Mouse (Mus musculus): ENCODE results near the gene Bcl2l1. TPM values are rescaled to one million over a fixed set of nuclear protein-coding genes. Genes with fewer than 3 reads are reported as not detected.

The Bcl2l1 gene
- 91.7 and 91.8 TPM in 2 replicates for polyA plus RNA-seq (2012; rRNA removed)

DNA sequence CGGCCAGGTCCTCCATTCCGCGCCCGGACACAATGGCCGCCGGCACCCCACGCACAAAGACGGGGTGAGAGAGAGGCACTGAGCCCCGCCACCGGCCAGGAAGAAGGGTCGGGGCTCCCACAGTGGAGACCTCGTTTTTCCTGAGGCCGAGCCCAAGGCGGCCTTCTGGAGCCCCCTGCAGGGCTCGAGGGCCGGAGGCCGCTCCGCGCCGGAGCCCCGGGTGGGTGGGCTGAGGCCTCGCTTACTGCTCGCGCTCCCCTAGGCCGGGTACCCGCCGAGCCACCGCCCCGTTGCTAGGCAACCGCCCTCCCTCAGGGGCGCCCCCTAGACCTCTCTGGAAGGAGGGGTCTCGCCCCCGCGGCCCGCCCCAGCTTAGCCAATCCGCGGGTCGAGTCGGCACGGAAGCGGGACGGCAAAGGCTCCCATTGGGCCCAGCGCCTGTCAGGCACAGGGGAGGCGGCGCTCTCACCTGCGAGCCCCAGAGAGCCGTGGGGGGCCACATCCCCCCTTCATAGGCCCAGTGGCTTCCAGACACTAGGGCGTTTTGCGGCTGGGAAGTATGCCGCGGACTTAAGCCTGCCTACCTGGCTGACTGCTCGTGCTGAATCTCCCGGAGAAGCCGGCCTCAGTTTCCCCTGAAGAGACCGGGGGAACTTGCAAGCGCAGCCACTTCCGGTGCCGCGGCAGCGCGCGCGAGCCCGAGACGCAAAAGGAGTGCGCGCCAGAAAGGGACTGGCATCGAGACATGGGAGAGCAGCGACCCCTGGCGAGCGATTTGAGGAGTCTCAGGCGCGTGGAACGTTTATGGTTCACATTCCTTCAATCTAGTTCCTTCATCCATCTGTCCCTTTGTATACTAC is at the start of gene Bcl2l1:
TSS of gene Bcl2l1 (minus strand) at position 710 of the 860 bp plus-strand sequence.
- DNase-seq (ENCODE audit: extremely low spot score in 1 of 2, low spot score in 1 of 2), result peak; percentile 94 to 99

DNA sequence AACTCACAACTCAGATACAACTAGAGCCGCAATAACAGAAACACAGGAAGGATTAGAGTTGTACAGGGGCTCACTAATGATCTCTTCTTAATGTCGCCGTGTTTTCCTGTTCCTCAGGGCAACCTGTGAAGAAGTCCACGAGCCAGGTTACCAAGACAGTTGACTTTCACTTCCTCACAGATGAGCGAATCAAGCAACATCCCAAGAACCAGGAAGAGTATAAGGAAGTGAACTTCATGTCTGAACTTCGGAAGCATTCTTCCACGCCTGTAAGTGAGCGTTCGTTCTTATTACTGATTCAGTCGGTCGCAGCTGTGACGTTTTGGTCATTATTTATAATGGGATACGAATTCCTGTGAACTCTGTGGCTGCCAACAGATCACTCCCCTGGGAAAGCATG is 49.4 kb upstream of the Bcl2l1 start:
- DNase-seq (ENCODE audit: extremely low spot score in 1 of 2, low spot score in 1 of 2), result no peak

DNA sequence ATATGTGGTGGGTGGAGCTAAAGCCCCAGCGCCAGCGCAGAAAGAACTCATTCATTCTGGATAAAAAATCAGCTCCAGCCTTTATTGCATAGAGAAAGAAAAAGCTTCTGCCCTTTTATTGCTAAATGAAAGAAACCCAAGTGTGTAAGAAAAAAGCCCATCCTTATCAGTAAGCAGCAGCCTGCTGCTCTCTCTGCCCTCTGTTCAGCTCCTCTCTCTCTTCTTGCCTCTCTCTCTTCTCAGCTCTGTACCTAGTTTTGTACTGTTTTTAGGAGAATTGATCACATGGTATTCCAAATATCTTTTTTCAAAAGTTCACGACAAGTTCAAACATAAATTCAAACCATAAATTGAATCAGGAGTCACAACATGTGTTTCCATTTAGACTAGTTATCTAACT is 46.7 kb upstream of the Bcl2l1 start:
- DNase-seq (ENCODE audit: extremely low spot score in 1 of 2, low spot score in 1 of 2), result no peak

DNA sequence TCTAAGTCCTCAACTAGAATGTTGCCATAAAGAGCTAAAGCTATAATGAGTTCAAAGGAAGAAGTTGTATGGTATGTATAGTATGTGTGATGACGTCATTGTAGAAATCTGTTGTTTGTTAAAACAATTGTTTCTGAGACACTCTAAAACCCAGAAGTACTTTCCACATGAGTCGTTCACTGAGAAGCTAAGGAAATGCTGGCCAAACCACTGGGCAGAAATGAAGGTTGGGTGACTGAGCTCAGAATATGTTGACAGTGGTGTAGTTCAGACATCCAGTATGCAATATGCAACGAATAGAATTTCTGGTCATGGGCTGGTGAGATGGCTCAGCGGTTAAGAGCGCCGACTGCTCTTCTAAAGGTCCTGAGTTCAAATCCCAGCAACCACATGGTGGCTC is 31.8 kb upstream of the Bcl2l1 start:
- DNase-seq (ENCODE audit: extremely low spot score in 1 of 2, low spot score in 1 of 2), result no peak

DNA sequence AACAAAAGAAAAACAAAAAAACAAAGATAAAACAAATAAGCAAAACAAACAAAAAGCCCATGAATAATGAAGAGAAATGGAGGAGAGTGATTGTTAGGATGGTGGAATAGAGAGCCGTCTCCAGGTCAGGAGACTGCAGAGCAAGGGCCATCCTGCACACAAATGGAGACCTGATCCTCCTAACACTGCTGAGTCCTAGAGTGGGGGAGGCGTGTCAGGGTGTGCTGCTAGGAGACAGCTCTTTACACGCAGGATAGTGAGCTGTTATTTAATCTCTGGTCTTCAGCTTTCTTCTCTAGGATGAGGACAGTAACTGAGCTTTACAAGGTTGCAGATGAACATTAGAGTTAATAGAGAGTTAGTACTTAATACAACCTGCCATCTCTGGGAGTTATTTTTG is 31.1 kb upstream of the Bcl2l1 start:
- no peak for DNase-seq (ENCODE audit: extremely low spot score in 1 of 2, low spot score in 1 of 2)

DNA sequence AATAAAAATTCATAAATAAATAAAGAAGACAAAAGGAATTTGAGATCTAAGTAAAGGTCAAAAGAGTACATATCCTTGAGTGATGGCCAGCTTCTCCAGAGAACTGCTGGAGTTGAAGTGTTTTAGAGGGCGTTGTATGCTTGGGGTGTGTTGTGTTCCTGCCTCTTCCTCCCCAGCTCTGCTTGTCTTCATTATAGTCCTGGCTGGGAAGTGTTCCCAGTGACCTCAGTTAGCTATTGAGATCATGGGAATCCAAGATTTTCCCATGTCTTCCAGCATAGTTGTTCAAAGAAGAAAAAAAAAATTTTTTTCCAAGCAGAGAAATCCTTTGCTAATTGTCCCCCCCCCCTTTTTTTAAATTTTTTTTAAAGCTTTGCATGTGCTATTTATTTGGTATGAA is 30.4 kb upstream of the Bcl2l1 start:
- no peak for DNase-seq (ENCODE audit: extremely low spot score in 1 of 2, low spot score in 1 of 2)

DNA sequence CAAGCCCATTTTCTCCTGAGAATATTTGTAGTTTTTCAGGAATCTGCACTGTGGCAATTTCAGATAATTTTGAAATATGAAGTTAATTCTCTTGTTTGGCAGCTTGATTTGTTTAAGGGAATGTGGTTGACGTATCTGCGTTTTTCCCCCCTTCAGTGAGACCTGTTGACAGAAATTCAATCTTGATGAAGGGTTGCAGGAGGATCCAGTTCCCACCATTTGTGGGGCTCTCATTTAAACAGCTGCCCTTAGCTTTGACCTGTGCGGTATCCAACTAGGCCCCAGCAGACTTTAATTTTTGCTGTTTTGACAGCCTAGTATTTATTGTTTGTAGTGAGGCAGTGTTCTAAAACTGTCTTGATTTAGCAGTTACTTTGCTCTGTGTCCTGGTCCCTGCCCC is 28.0 kb upstream of the Bcl2l1 start:
- no peak for DNase-seq (ENCODE audit: extremely low spot score in 1 of 2, low spot score in 1 of 2)

DNA sequence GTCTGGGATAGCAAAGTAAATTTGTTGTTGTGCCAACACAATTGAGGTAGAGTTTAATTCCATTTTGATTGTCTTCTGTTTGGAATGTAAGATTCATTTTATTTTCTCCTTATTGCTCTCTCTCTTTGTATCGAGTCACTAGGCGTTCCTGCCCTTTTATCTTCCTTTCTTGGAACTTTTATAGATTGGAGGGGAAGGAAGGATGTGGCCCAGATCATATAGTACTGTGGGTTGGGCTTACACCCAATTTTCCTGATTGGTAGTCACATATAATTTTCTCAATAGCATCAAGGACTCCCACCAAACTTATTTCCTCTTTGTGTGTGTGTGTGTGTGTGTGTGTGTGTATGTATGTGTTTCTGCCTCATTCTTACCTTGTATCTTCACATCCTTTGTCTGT is 16.9 kb upstream of the Bcl2l1 start:
- DNase-seq (ENCODE audit: extremely low spot score in 1 of 2, low spot score in 1 of 2), result no peak

DNA sequence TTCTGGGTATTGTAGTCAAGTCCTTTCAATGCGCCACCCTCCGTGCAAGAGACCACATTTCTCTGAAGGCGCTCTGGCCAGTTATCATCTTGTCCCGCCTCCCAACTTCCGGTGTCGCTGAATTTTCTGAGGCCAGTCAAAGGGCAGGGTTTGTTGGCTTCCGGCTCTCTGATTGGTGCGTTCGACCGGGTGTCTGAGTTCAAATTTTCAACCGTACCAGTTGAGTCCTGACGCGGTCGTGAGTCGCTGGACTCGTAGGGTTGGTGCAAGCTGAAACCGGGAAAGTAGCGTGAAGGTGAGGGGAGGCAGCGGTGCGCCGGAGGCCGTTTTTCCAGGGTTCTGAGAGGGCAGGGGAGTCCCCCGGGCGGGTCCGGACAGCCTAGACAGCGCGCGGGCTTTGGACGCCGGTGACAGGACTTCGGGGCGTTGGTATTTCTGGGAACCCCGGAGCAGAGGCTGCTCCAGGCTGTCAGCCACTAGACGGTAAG is 16.3 kb upstream of the Bcl2l1 start, which contains the start of gene Tpx2:
TSS of gene Tpx2 (plus strand) at position 150 of the 488 bp plus-strand sequence.
- peak; percentile 98 to 99 for DNase-seq (ENCODE audit: extremely low spot score in 1 of 2, low spot score in 1 of 2)

DNA sequence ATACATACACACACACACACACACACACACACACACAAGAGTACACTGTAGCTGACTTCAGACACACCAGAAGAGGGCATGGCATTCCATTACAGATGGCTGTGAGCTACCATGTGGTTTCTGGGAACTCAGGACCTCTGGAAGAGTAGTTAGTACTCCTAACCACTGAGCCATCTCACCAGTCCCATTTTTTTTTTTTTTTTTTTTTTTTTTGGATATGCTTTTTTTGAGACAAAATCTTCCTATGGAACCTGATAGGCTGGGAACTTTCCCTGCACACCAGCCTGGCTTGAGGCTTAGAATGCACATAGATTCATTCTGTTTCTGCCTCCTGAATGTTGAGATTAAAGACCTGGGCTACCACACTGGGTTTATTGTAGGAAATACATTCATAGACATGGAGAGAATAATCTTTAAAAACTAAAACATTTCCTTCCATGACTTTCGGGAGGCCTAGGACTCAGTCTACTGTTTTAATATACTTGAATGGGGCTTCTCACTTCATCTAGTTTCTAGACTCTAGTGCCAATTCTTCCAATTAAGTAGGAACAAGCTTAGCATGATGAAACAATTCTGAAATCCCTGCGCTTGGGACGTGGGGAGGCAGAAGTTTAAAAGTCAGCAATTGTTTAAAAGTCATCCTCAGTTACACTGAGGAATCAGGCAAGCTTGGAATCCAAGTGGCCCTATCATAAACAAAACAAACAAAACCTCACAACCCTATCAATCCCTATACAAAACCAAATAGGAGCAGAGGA is 15.7 kb upstream of the Bcl2l1 start:
- no peak for DNase-seq (ENCODE audit: extremely low spot score in 1 of 2, low spot score in 1 of 2)

DNA sequence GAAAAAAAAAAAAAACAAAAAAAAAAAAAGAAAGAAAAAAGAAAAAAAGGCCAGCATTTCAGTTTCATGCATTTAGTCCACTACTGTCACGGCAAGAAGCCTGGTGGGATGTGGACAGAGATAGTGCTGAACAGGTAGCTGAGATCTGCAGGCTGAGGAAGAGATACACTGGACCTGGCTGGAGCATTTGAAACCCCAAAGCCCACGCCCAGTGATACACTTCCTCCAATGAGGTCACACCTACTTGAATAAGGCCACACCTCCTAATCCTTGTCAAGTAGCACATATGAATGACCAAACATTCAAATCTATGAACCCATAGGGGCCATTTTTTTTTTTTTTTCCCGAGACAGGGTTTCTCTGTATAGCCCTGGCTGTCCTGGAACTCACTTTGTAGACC is 11.2 kb upstream of the Bcl2l1 start:
- no peak for DNase-seq (ENCODE audit: extremely low spot score in 1 of 2, low spot score in 1 of 2)

DNA sequence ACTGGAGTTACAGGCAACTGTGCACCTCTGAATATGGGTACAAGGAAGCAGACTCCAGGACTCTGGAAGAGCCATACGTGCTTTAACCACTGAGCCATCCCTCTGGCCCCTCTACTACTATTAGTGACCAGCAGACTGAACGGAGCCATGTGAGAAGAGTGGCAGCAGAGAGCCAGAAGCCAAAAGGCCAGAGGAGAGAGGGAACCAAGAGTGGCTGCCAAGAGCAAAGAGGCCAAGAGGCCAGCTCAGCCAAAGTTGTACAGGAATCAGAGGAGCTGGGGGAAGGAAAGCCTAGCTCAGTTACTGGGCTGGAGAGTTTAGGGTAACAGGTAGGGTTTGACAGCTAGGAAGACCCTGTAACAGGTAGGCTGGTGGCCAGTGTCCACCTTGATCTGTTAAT is 7.7 kb upstream of the Bcl2l1 start:
- DNase-seq (ENCODE audit: extremely low spot score in 1 of 2, low spot score in 1 of 2), result no peak

DNA sequence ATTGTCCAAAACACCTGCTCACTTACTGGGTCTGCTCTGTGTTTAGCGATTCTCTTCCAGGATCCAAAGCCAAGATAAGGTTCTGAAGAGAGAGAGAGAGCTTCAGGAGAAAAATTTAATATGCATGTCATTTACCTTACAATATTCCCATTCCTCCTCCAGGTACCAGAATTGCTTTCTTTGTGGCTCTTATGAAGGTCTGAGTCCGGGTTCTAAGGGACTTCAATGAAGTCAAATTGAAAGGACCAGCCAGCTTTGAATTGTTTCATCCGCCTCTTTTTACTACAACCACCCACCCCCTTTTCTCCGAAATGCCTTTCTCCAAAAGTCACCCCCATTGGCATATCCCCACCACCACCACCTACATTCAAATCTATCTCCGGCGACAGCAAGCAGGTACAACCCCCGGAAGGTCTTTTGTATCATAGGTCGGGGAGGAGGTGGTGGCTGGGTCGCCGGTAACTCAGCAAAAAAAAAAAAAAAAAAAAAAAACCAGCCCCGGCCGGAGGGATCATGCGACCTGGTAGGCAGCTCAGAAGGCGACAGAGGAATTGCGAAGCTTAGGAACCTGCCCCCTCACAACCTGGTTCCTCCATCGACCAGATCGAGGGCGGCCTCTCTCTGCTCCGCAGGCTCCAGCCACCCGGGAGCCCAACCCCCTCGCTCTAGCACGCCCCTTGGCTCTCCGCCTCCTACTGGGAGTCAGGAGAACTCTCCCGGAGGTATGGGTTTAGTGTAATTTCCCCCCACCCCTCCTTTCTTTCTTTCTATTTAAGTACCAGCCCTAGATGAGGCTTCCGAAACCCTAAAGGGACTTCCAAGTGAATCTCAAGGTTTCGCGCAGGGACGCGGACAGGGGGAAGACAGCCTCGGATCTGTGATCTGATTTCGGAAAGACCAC is 1.3 kb downstream of the Bcl2l1 start:
- peak; percentile 78 to 92 for DNase-seq (ENCODE audit: extremely low spot score in 1 of 2, low spot score in 1 of 2)

DNA sequence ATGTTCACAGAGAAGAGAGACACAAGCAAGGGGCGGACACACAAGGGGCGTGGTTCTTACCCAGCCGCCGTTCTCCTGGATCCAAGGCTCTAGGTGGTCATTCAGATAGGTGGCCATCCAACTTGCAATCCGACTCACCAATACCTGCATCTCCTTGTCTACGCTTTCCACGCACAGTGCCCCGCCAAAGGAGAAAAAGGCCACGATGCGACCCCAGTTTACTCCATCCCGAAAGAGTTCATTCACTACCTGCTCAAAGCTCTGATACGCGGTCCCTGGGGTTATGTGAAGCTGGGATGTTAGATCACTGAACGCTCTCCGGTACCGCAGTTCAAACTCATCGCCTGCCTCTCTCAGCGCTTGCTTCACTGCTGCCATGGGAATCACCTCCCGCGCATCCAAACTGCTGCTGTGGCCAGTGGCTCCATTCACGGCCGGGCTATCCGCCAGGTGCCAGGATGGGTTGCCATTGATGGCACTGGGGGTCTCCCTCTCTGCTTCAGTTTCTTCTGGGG is 2.1 kb downstream of the Bcl2l1 start:
- DNase-seq (ENCODE audit: extremely low spot score in 1 of 2, low spot score in 1 of 2), result peak in 1 of 2 experiments; percentile 34

DNA sequence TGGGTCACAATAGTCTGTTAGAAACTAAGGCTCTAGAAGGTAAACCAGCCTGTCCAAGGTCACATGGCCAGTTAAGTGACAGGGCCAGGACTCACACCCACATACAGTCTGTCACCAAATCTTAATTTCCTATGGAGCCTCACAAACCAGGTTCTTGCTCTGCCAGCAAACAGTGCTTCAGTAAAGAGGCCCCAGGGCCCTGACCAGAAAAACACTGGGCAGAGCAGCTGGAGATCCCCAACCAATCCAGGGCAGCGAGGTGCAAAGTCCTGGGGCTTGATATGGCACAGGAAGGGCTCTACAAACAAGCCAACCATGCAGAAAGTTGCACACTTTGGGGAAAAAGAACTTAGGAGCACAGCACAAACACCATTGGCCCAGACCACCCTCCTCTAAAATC is 3.0 kb downstream of the Bcl2l1 start:
- no peak for DNase-seq (ENCODE audit: extremely low spot score in 1 of 2, low spot score in 1 of 2)

DNA sequence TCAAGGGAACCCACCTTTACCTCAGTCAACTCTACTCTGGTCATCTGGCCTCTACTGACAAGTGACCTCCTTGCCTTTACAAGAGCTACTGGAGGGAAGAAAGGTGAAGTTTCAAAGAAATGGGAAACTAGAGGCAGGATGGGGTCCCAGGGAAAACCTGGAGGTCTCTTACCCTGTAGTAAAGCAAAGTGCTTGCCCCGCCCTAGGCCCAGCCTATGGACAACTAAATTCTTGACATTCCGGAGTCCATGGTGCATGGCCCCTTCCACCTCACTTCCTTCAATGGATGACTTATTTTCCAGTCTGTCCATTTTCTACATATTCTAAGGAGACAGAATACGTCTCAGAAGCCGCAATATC is 3.5 kb downstream of the Bcl2l1 start:
- no peak for DNase-seq (ENCODE audit: extremely low spot score in 1 of 2, low spot score in 1 of 2)

DNA sequence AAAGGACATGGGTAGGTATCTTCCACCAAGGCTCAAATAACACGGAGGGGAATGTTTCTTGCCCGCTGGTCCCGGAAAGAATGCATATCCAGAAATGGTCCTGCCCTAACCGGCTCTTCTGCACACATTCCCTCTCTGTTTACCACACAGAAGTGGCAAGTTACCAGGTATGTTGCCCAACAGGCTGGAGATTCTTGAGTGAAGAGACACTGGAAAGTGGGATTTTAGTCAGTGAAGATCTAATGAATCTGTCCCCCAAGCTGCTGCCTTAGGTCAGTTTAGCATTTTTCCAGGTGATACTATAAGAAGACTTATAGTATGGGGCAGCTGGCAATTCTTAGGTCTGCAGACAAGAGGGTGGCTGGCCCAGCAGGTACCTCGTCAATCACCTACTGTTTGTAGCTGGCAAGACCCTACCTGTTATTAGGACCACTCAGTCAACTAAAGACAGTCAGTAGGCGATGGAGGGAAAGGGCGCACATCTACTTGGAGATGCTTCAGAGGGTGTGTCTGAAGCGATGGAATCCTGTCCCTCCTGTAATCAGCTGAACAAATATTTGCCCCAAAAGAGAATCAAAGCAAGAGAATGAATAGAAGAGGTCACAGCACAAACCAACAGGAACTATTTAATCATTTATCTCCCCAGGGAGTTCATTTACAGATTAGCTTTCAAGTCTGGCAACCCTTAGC is 4.1 kb downstream of the Bcl2l1 start:
- DNase-seq (ENCODE audit: extremely low spot score in 1 of 2, low spot score in 1 of 2), result no peak

DNA sequence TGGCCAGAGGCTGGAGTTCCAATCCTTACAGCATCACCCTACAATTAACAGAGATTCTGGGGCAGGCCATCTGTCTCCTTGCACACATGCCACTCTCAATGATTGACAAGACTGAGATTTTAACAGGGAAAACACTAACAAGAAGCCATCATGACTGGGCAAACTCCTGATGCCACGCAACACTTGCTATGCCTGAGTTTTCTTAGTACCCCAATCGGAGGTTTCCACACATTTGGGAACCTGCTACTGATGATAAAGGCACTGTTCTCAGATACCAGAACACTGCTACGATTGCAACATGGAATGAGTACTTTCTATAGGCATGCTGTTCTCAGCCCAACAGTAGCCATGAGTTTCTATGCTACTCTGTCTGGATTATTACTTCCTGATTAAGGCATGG is 5.0 kb downstream of the Bcl2l1 start:
- DNase-seq (ENCODE audit: extremely low spot score in 1 of 2, low spot score in 1 of 2), result no peak

DNA sequence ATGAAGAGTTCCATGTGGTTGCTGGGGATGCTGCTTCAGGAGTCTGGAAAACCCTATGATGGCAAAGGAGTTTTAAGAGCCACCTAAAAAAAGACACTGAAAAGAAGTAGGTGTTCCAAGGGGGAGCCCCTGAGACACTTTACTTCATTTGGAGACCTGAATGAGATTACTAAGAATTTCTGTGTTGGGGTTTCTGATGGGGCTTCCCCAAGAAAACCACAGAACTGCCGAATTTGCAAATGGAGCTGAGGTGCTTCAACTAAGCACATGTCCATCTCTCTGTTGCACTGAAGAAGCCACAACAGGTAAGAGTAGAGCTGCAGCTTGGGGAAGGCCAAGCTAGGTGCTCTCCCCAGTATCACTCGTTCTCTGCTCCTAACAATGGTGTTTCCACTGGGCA is 5.8 kb downstream of the Bcl2l1 start:
- no peak for DNase-seq (ENCODE audit: extremely low spot score in 1 of 2, low spot score in 1 of 2)

DNA sequence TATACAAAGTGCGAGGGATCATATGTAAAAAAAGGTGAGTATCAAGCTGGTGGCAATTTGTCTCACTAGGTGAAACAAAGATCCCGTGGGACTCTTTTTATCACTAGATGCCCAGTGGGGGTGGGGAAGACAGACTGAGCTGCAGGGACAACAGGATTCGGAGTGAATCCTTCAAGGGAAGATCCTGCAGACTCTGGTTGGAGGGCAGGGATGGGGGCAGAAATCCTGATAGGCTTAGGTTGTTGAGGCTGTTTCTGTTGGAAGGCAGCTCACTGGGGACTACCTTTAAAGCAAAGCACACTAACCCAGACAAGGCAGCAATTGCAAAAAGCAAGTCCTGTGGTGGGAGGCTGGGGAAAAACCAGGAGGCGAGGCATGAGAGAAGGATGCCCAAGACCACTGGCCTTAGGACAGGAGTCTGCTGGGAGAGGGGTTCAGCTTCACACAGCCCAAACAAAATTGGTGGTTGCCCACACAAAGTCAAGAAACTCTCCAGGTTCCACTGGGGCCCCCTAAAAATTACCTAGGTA is 6.3 kb downstream of the Bcl2l1 start:
- no peak for DNase-seq (ENCODE audit: extremely low spot score in 1 of 2, low spot score in 1 of 2)
